Mouse (Mus musculus) limb, embryonic 14.5 days (tissue): ENCODE measurements at regions not wholly inside any gene's neighbourhood (a gene's known extent, or its start where the extent isn't known, plus 50 kb on each side); places are given as distances from the start of the nearest gene placed in this dataset.

Experiments used
- ATAC-seq: fragments of 200-750 bp; cut with Nextera tagmentation; 2 replicates; pipeline ENCODE4 v1.8.0; 2017; ENCODE audit warnings: low read depth, moderate number of reproducible peaks, moderate TSS enrichment; ENCODE audit not compliant: low FRiP score
- DNase-seq: peaks from one replicate; pipeline ENCODE4 v3.0.0-alpha.2; 2015; ENCODE audit warnings: low spot score
- H3K27ac ChIP-seq: fragments of 300-500 bp; sonication (generic); replicated peaks from 2 replicates; pipeline ENCODE4 v1.5.1; 2014; ENCODE audit warnings: low read depth, mild to moderate bottlenecking, low read length, moderate library complexity, mixed read lengths
- H3K27me3 ChIP-seq: fragments of 300-500 bp; sonication (generic); 2 replicates; pipeline ENCODE4 v1.6.1; 2014; ENCODE audit warnings: low read length, mixed read lengths; ENCODE audit not compliant: control insufficient read depth, insufficient read depth
- H3K36me3 ChIP-seq: fragments of 300-500 bp; sonication (generic); 2 replicates; pipeline ENCODE4 v1.6.1; 2014; ENCODE audit warnings: mild to moderate bottlenecking, low read length, moderate library complexity, mixed read lengths; ENCODE audit not compliant: control insufficient read depth, insufficient read depth
- H3K4me1 ChIP-seq: fragments of 300-500 bp; sonication (generic); 2 replicates; pipeline ENCODE4 v1.6.1; 2014; ENCODE audit warnings: antibody characterized with exemption, low read length, mixed read lengths; ENCODE audit not compliant: control insufficient read depth, insufficient read depth
- H3K4me2 ChIP-seq: fragments of 300-500 bp; sonication (generic); replicated peaks from 2 replicates; pipeline ENCODE4 v1.6.1; 2014; ENCODE audit warnings: low read depth, mild to moderate bottlenecking, low read length, moderate library complexity; ENCODE audit not compliant: severe bottlenecking
- H3K4me3 ChIP-seq: fragments of 300-500 bp; sonication (generic); replicated peaks from 2 replicates; pipeline ENCODE4 v1.5.1; 2014; ENCODE audit warnings: low read length
- H3K9ac ChIP-seq: fragments of 300-500 bp; sonication (generic); 2 replicates; pipeline ENCODE4 v1.6.1; 2014; ENCODE audit warnings: mild to moderate bottlenecking, low read depth, low read length, moderate library complexity; ENCODE audit not compliant: severe bottlenecking
- H3K9me3 ChIP-seq: fragments of 300-500 bp; sonication (generic); 2 replicates; pipeline ENCODE4 v1.6.1; 2016; ENCODE audit warnings: low read length; ENCODE audit not compliant: control insufficient read depth
- POLR2A ChIP-seq: fragments of 200-500 bp; IDR thresholded peaks from 2 replicates; pipeline ENCODE4 v1.8.0; 2012; ENCODE audit warnings: inconsistent platforms, mild to moderate bottlenecking, moderate library complexity, borderline replicate concordance; ENCODE audit not compliant: insufficient read depth, insufficient read length; ENCODE audit errors: extremely low read depth
- WGBS: fragments of 180-500 bp; shearing (Covaris S2); extraction: QIAGEN DNeasy Blood & Tissue Kit; methylation state at CpG from one replicate; pipeline ENCODE4 v1.1.7; 2014; 5-methylcytosine and 5-hydroxymethylcytosine counted together

DNA sequence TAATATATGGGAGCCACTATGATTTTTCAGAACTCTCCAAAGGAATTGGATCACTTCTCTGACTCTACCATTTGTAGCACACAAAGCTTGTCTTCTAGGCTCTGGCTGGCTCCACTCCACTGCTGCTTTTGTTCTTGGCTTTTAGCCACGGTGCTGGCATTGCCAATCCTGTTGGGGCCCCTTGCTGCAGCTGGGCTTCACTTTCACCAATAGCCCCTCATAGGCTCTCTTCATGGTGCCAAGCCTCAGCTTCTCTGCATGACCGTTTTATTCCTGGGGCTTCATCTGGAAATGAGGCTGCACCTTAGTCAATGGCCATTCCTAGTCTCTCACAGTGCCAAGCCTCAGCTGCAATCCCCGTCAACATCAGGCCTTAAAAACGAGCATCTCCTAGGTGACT is 318.6 kb upstream of the Slitrk6 start:
- ATAC-seq (no peak), DNase-seq (no peak)
- Histone ChIP-seq H3K9me3 (no peaks in the 10 kb centered on the region), H3K27me3 (no peaks in the 10 kb centered on the region), H3K27ac (no peak overlapping the region), H3K36me3 (no peaks in the 10 kb centered on the region), H3K4me1 (no peaks in the 10 kb centered on the region), H3K9ac (no peak overlapping the region), H3K4me3 (no peak overlapping the region), H3K4me2 (no peak overlapping the region)
- WGBS: 83% methylated on average over 4 of the region's 4 CpGs
- TF ChIP-seq POLR2A: no peak
